Mouse (Mus musculus): ENCODE data around the gene Rasip1. TPM values are rescaled to one million over a fixed set of nuclear protein-coding genes. Genes with fewer than 3 reads are reported as not detected.

The Rasip1 gene
- total RNA-seq, 2 experiments from 2014 or later, result 15.1 to 15.8 TPM

DNA sequence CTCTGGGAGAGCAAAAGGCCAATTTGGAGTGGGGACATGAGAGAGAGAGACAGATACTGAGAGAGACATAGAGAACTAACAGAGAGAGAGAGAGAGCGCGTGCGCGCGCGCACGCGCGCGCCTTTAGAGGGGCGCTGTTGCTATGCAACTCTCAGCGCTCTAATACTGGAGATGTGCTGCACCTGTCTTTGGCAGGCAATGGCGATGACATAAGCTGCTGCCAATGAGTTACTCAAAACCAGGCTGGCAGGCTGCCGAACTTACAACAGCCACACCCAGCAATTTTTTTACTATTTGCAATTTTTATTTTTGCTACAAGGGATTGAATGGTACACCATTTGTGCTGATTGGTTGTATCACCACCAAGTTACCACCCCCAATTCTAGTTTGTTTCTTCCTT is 40.5 kb downstream of the Rasip1 start:
- intact Hi-C loops (cut with DNase I), result no loop called here
- DNase-seq (ENCODE audit: extremely low spot score in 1 of 2, low spot score in 2 of 2), result no peak

DNA sequence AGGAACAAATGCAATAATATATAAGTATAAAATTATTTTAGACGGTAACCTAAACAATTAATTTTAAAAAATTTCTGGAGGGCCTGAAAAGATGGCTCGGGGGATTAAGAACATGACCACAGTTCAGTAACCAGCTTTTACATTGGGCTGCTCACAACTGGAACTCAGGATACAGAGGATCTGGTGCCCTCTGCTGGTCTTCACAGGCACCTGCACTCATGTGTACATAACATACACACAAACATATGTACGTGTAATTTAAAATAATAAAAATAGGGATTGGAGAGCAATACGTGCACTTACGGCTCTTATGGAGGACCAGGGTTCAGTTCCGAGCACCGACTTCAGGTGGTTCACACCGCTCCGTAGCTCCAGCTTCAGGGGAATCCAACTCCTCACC is 41.6 kb downstream of the Rasip1 start:
- DNase-seq (ENCODE audit: extremely low spot score in 1 of 2, low spot score in 2 of 2), result no peak
- intact Hi-C loops (cut with DNase I), result no loop called here

DNA sequence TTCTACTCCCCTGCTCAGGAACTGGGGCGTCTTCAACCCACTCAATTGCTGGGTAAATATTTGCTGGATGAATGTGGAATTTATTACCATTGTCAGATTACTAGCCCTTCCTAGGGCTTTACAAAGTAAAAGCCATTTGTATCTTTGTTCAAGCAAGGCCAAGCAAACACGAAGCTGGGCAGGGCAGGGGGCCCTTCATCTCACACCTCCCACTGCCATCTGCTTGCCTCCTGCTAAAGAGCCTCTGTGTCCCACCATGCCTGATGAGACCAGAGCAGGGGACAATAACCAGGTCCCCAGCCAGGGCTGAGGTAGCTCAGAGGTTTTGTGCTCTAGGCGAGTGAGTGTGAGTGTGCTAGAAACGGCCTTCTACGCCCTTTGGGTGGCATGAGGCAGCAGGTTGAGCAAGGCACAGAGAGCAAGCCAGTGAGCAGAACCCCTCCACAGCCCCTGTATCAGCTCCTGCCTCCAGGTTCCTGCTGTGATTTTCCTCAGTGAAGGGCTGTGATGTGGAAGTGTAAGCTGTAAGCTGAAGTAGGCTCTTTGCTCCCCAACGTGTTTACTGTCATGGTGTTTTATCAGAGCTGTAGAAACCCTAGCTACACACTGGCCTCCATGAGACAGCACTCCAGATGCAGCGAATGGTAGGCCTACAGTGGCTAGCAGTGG is 50.5 kb downstream of the Rasip1 start:
- DNase-seq (ENCODE audit: extremely low spot score in 1 of 2, low spot score in 2 of 2), result no peak
- intact Hi-C loops (cut with DNase I), result no loop called here

DNA sequence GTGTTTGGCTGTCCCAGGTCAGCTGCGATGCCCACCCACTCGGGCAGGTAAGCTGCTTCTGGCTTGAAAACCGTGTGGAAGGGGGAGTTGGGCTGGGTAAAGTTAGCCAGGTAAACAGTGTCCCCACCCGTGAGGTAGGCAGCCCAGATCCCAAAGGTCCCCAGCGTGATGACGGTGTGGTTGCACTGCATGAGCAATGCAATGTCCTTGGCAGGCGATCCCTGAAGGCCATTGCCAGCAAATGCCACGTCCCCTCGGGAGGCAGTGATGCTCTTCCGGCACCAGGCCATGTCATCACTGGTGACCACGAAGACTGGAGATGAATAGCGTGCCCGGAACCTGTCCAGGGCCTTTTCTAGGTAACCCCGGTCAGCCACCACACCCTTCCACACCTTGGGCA is 51.2 kb downstream of the Rasip1 start:
- intact Hi-C loops (cut with DNase I), result no loop called here
- no peak for DNase-seq (ENCODE audit: extremely low spot score in 1 of 2, low spot score in 2 of 2)

DNA sequence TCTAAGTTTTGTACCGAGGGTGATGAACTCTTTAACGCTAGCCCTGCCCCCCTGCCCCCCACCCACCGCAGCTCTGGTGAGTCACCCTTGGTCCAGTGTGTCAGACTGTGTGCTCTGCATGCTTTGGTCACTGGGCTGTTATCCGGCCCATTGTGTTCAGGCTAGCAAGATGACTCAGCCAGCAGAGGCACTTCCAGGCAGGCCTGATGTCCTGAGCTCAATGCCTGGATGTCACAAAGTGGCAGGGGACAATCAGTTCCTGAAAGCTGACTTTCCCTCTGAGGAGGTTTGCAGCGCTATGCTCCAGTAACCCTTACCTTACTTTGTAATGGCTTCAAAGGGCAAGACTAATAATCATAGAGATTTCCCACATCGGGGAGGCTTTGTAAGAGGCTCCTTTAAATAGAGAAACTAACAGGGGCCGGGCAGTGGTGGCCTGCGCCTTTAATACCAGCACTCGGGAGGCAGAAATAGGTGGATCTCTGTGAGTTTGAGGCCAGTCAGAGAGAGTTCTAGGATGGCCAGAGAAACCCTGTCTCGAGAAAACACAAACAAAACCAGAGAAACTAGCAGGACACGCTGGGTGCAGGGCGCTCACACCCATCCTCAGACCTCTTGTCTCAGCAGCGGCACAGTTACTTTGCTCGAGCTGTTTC is 52.8 kb downstream of the Rasip1 start:
- intact Hi-C loops (cut with DNase I), result loop anchor here (5.0 to 10.0 kb wide), 3 partner anchors 38 to 205 kb away; partner anchors contain the start of gene Rasip1
- DNase-seq (ENCODE audit: extremely low spot score in 1 of 2, low spot score in 2 of 2), result peak in 1 of 2 experiments; percentile 56

DNA sequence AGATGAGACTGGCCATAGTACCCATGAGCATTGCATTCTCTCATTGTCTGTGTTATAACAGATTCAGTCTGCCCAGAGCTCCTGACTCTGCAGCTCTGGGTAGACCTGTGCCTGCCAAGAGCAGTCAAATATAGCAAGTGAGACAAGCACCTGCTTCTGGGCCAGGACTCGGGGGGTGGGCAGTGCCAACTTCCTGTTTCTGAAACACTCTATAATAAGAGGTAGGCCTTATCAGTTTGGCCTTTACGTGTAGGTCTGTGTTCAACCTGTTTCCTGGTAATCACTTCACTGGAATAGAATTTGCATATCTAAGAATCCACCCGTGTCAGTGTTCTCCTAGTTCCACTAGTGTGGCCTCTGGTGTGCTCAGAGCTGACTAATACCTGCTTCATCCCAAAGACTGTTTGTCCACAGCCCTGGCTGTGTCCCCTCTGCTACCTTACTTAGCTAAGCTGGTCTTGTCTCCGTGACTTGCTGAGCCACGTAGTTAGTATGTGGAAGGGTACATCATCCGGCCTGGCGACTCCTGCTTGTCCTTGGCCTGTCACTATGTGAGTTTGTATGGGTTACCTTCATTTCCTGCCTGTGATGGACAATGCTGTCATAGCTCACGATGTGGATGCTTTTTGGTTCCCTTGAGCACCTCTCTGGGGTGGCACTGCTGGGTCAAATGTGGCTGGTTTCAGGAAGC is 53.9 kb downstream of the Rasip1 start:
- DNase-seq (ENCODE audit: extremely low spot score in 1 of 2, low spot score in 2 of 2), result no peak
- intact Hi-C loops (cut with DNase I), result loop anchor here (5.0 to 10.0 kb wide), 3 partner anchors 39 to 206 kb away; partner anchors contain the start of gene Rasip1

DNA sequence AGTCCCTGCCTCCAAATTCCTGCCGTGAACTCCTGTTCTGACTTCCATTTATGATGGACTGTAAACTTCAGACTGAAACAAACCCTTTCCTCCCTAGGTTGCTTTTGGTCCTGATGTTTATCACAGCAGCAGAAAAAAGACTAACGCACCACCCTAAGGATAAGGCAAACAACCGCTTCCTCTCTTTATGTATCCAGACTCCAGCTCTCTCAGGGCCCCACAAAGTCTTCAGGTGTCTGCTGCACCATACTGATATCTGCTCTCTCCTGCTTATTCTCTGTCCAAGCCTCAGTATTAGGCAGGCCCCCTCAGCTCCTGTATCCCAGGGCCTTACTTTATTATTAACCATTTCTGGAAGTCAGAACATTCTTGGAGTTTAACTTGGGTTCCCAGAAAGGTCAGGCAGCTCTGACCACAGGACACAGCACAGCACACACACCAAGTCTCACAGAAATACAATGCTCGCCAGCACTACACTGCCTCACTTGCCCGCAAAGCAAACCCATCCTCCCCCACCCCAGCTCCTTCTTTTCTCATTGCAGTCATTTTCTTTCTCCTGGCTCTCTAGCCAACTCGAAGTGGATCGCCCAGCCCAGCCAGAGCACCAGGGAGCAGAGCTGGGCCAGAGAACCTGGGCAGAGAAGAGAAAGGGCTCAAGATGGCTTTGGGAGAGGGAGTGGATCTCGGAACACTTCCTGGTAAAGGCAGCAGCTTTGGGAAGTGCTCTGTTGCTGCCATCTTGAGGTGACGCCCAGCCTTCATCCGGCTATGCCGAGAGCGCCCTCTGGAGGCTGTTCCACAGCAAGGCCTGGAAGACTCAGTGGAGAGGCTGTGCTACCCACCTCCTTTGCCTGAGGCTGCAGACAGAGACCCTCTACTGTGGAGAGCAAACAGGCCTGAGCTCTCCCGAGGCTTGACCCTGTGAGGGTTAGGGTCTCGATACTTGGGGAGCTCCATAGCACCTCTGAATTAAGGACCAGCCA is 55.1 kb downstream of the Rasip1 start:
- peak; percentile 80 to 92 for DNase-seq (ENCODE audit: extremely low spot score in 1 of 2, low spot score in 2 of 2)
- intact Hi-C loops (cut with DNase I), result loop anchor here (5.0 to 10.0 kb wide), 3 partner anchors 40 to 208 kb away; partner anchors contain the start of gene Rasip1

DNA sequence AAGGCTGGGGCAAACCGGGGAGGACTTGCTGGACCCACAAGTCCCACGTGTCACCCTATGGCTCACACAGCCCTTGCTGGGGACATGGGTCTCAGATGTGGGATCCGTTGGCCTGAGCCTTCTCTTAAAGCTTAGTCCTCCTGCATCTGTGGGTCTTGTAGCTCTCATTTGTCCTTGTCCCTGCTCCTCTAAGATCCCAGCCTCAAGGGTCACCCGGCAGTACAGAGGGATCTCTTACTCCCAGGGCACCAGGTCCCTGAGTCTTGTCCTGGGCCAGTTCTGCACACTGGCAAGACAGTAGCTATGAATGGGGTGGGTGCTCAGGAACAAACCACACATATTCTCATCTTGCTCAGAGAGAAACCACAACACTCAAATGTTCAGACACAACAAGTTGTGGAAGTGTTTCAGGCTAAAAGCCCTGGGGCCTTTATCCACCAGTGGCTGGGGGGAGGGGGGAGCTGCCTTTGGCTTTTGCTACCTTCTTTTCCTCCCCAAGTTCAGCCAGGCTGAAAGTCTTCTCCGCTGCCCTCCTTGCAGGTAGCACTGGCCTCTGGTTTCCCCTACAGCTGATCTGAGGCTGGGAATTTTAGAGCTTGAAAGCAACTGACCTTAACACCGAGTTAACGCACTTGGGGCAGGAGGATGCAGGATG is 56.2 kb downstream of the Rasip1 start, which contains the start of gene Ntn5:
TSS of gene Ntn5 (plus strand) at position 627 of the 655 bp plus-strand sequence.
- intact Hi-C loops (cut with DNase I), result loop anchor here (5.0 to 10.0 kb wide), 3 partner anchors 41 to 209 kb away; partner anchors contain the start of gene Rasip1
- no peak for DNase-seq (ENCODE audit: extremely low spot score in 1 of 2, low spot score in 2 of 2)

DNA sequence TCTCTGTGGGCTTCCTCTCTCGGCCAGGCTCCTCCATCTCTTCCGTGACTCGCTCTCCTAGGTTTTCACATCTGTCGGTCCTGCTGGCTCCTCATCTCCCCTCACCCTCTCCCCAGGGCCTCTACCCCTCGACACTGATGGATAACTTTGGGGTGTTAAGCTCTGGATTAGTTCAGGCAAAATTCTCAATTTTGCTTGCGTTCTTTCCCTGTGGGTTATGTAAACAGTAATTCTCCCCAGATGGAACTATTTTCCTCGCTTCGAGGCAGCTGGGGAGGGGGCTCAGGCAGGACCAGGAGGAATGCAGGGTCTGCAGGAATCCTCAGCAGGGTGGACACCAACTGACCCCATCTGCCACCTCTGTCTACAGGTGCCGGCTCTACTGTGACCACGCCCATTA is 58.5 kb downstream of the Rasip1 start:
- DNase-seq (ENCODE audit: extremely low spot score in 1 of 2, low spot score in 2 of 2), result no peak
- intact Hi-C loops (cut with DNase I), result loop anchor here (10.0 kb wide), 1 partner anchor 211 kb away; no protein-coding TSS in a partner anchor

DNA sequence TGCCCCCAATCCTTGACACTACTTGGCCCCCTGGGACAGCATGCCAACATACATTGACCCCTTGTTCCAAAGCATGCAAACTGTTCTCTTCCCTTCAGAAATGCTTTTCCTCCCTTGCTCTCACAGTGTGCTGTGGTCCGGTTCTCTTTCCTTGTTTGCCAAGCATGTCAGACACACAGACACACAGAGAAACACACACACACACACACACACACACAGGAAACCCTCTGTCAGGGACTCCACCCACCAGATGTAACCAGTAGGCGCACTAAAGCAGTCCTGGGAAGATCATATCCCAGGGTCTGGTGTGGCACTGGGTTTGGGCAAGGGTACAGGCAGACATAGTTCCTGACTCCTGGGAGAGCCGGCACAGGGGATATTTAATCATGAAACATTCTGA is 59.6 kb downstream of the Rasip1 start:
- intact Hi-C loops (cut with DNase I), result loop anchor here (10.0 kb wide), 1 partner anchor 212 kb away; no protein-coding TSS in a partner anchor
- DNase-seq (ENCODE audit: extremely low spot score in 1 of 2, low spot score in 2 of 2), result no peak

Other genes starting within 250 kb of the Rasip1 start
- gene Snrnp70, start 231.7 kb upstream of the Rasip1 start, total RNA-seq (2021), result 100 to 1,000 TPM; 352 to 384 TPM
- gene Kcna7, start 221.8 kb upstream of the Rasip1 start, total RNA-seq (2021), result not detected
- gene Ntf5, start 213.8 kb upstream of the Rasip1 start, total RNA-seq (2021), result not detected
- gene Lhb, start 206.7 kb upstream of the Rasip1 start, total RNA-seq (2021), result not detected
- 10 to 100 TPM; 16.9 to 17.3 TPM for gene Gys1, start 192.6 kb upstream of the Rasip1 start, total RNA-seq (2021)
- gene Ruvbl2, start 189.4 kb upstream of the Rasip1 start, total RNA-seq (2021), result 10 to 100 TPM; 31.3 to 41.1 TPM
- 100 to 1,000 TPM; 445 to 456 TPM for gene Ftl1, start 167.6 kb upstream of the Rasip1 start, total RNA-seq (2021)
- 10 to 100 TPM; 86.0 to 93.8 TPM for gene Bax, start 160.6 kb upstream of the Rasip1 start, total RNA-seq (2021)
- not detected for gene Tulp2, start 145.6 kb upstream of the Rasip1 start, total RNA-seq (2021)
- not detected for gene Gm45808, start 140.7 kb upstream of the Rasip1 start, total RNA-seq (2021)
- gene Dhdh, start 138.7 kb upstream of the Rasip1 start, total RNA-seq (2021), result 1 to 10 TPM; 3.0 to 3.1 TPM
- 100 to 1,000 TPM; 114 to 127 TPM for gene Nucb1, start 117.1 kb upstream of the Rasip1 start, total RNA-seq (2021)
- gene Ppp1r15a, start 101.2 kb upstream of the Rasip1 start, total RNA-seq (2021), result 10 to 100 TPM; 25.5 to 28.5 TPM
- gene Plekha4, start 101.2 kb upstream of the Rasip1 start, total RNA-seq (2021), result 1 to 10 TPM; 1.3 to 2.7 TPM
- gene Hsd17b14, start 72.6 kb upstream of the Rasip1 start, total RNA-seq (2021), result under 1 TPM in 1 of 2 experiments, not detected in 1; 0.93 TPM
- gene Bcat2, start 57.3 kb upstream of the Rasip1 start, total RNA-seq (2021), result 10 to 100 TPM; 20.9 to 21.8 TPM
- gene Fgf21, start 12.0 kb upstream of the Rasip1 start, total RNA-seq (2021), result not detected
- gene Fut1, start 10.2 kb upstream of the Rasip1 start, total RNA-seq (2021), result under 1 TPM; 0.13 to 0.30 TPM
- gene Izumo1, start 5.7 kb upstream of the Rasip1 start, total RNA-seq (2021), result not detected
- 1 to 10 TPM; 1.2 to 2.2 TPM for gene Mamstr, start 12.5 kb downstream of the Rasip1 start, total RNA-seq (2021)
- gene Fut2, start 38.9 kb downstream of the Rasip1 start, total RNA-seq (2021), result under 1 TPM; 0.18 to 0.24 TPM
- under 1 TPM; 0.45 to 0.47 TPM for gene Ntn5, start 56.5 kb downstream of the Rasip1 start, total RNA-seq (2021)
- gene Sec1, start 66.9 kb downstream of the Rasip1 start, total RNA-seq (2021), result under 1 TPM; 0.34 to 0.39 TPM
- gene Car11, start 72.4 kb downstream of the Rasip1 start, total RNA-seq (2021), result 100 to 1,000 TPM; 152 to 154 TPM
- 10 to 100 TPM; 40.9 to 51.0 TPM for gene Dbp, start 77.6 kb downstream of the Rasip1 start, total RNA-seq (2021)
- gene Rpl18, start 88.0 kb downstream of the Rasip1 start, total RNA-seq (2021), result 100 to 1,000 TPM; 437 to 456 TPM
- 10 to 100 TPM; 23.0 to 24.6 TPM for gene Sphk2, start 90.5 kb downstream of the Rasip1 start, total RNA-seq (2021)
- gene Fam83e, start 93.7 kb downstream of the Rasip1 start, total RNA-seq (2021), result under 1 TPM; 0.26 to 0.39 TPM
- not detected for gene Spaca4, start 98.3 kb downstream of the Rasip1 start, total RNA-seq (2021)
- gene Lmtk3, start 156.2 kb downstream of the Rasip1 start, total RNA-seq (2021), result 100 to 1,000 TPM; 268 to 281 TPM
- 10 to 100 TPM in 1 of 2 experiments, 1 to 10 TPM in 1; 9.7 to 11.5 TPM for gene Sult2b1, start 157.2 kb downstream of the Rasip1 start, total RNA-seq (2021)
- 100 to 1,000 TPM; 229 to 242 TPM for gene Cyth2, start 187.1 kb downstream of the Rasip1 start, total RNA-seq (2021)
- gene Kcnj14, start 197.3 kb downstream of the Rasip1 start, total RNA-seq (2021), result 1 to 10 TPM; 1.6 to 1.8 TPM
- gene Grwd1, start 203.5 kb downstream of the Rasip1 start, total RNA-seq (2021), result 10 to 100 TPM; 27.5 to 29.2 TPM
- gene Kdelr1, start 245.3 kb downstream of the Rasip1 start, total RNA-seq (2021), result 100 to 1,000 TPM; 101 to 103 TPM